Mouse (Mus musculus) layer of hippocampus, postnatal 10 days (tissue): Measurements from ENCODE around the gene Pmm2. TPM values are rescaled to one million over a fixed set of nuclear protein-coding genes. Genes with fewer than 3 reads are reported as not detected.

Source experiments
- DNase-seq, 2 experiments: peaks; one replicate each; pipeline ENCODE4 v3.0.0; 2021; ENCODE audit warnings: low spot score in 2 of 2
- microRNA-seq, 2 experiments: library from miRNA; unstranded; fragments of <30 nt; microRNA quantifications; one replicate each; pipeline ENCODE4 v1.2.0; 2021
- total RNA-seq, 2 experiments: library from RNA; stranded (reverse); gene quantifications; 2 replicates each; pipeline ENCODE4 v1.2.3; 2021

Gene Pmm2
- total RNA-seq, 2 experiments from 2014 or later = 32.3 to 32.5 TPM

GRCm38 (mm10) chr16:8678035-8678434 is 40.6 kb downstream of the Pmm2 start:
- DNase-seq = no peak

- DNase-seq = no peak
Measured at GRCm38 (mm10) chr16:8678676-8679075, 41.2 kb downstream of the Pmm2 start.

GRCm38 (mm10) chr16:8679780-8680179 is 42.3 kb downstream of the Pmm2 start:
- DNase-seq = no peak

- DNase-seq = no peak
Measured at GRCm38 (mm10) chr16:8680470-8680869, 43.0 kb downstream of the Pmm2 start, which contains the start of gene Gm5767. Gene Gm5767 (plus strand): TSS chr16:8680770.

GRCm38 (mm10) chr16:8685087-8685486 is 47.6 kb downstream of the Pmm2 start:
- no peak for DNase-seq

- peak; percentile 87 to 90 for DNase-seq
Measured at GRCm38 (mm10) chr16:8686121-8686870, 48.8 kb downstream of the Pmm2 start.

- no peak for DNase-seq
Measured at GRCm38 (mm10) chr16:8686871-8687535, 49.5 kb downstream of the Pmm2 start.

GRCm38 (mm10) chr16:8687559-8688112 is 50.2 kb downstream of the Pmm2 start:
- DNase-seq = no peak

- DNase-seq = peak; percentile 60 to 77
Measured at GRCm38 (mm10) chr16:8689979-8690656, 52.6 kb downstream of the Pmm2 start.

GRCm38 (mm10) chr16:8691206-8691605 is 53.7 kb downstream of the Pmm2 start:
- no peak for DNase-seq

GRCm38 (mm10) chr16:8699556-8699955 is 62.1 kb downstream of the Pmm2 start:
- no peak for DNase-seq

- no peak for DNase-seq
Measured at GRCm38 (mm10) chr16:8700586-8700985, 63.1 kb downstream of the Pmm2 start.

- no peak for DNase-seq
Measured at GRCm38 (mm10) chr16:8711998-8712397, 74.5 kb downstream of the Pmm2 start.

Small RNAs within 50 kb of the gene (microRNA-seq; reads per million reads assigned to microRNA genes)
- gene Gm22137 = 0 reads per million in 2 experiments

Other genes with a start within 250 kb of the Pmm2 start
- 10 to 100 TPM; 11.3 to 12.0 TPM for gene Tmem114, start 212.5 kb upstream of the Pmm2 start, total RNA-seq
- 10 to 100 TPM; 35.8 to 38.8 TPM for gene Mettl22, start 166.9 kb upstream of the Pmm2 start, total RNA-seq
- 100 to 1,000 TPM; 107 to 117 TPM for gene Abat, start 124.2 kb upstream of the Pmm2 start, total RNA-seq
- gene Tmem186, start within 50 bp of the Pmm2 start, total RNA-seq = 10 to 100 TPM; 10.9 to 11.1 TPM
- gene Carhsp1, start 34.5 kb downstream of the Pmm2 start, total RNA-seq = 10 to 100 TPM; 21.8 to 22.1 TPM
- gene Gm5767, start 43.1 kb downstream of the Pmm2 start, total RNA-seq = not detected
- 100 to 1,000 TPM; 153 to 157 TPM for gene Usp7, start 154.6 kb downstream of the Pmm2 start, total RNA-seq
- gene 1810013L24Rik, start 192.4 kb downstream of the Pmm2 start, total RNA-seq = 100 to 1,000 TPM; 119 to 135 TPM